19 mouse cellular contexts compared by ENCODE assay signal in the genomic region with DNA sequence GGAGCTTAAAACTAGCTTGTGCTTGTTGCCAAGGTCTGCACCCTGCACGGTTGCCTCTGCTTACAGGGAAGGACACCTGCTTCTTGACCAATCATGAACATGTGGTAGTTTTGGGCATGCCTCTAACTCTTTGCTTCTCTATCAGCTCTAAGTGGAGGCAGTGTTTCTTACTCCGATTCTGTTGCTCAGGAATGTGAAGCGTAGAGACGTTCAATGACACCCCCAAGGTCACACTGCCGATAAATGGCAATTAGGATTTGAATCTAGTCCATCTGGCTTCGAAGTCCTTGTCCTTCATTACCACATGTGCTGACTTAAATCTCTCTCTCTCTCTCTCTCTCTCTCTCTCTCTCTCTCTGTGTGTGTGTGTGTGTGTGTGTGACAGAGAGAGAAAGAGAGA. TPM values are rescaled to one million over a fixed set of nuclear protein-coding genes. Genes with fewer than 3 reads are reported as not detected.
A peak's percentile ranks its signal among the peaks of the same experiment; 100 is the strongest.
DNase-seq lines count a peak whose midpoint lies in the region; TF ChIP-seq lines count a peak whose summit lies in the region.
"Had no signal": no experiment of that assay in that cellular context is flagged by ENCODE, and none has a peak within 500 bp of the region (broad histone marks: within the 10 kb centered on the region; RNA-seq: fewer than 3 reads in every experiment).

No protein-coding gene starts in this region.

- H3K4me3 ChIP-seq in gastrocnemius, adult 2 months, result no peak overlapping the region; the same call in 1 of the 2 replicates
- no peak overlapping the region for H3K4me3 ChIP-seq in layer of hippocampus, adult 2 months
- H3K4me3 ChIP-seq: embryonic facial prominence, embryonic 12.5 days; erythroblast, embryonic 14.5 days; heart, embryonic 15.5 days; hindbrain, embryonic 12.5 days had no signal

- TF ChIP-seq CTCF in gastrocnemius, adult 2 months (IDR thresholded peaks at IDR 0.05), result no peak
- TF ChIP-seq CTCF in layer of hippocampus, adult 2 months (conservative IDR thresholded peaks at IDR 0.05), result no peak

- intact Hi-C loops in gastrocnemius, adult 2 months (cut with DNase I), result loop anchor here (5.0 kb wide), 1 partner anchor 58 kb away; no protein-coding TSS in a partner anchor

- peak overlapping the region; percentile 70; the same call in 1 of the 2 replicates for H3K27ac ChIP-seq in gastrocnemius, adult 2 months
- peak overlapping the region; percentile 83; the same call in 1 of the 2 replicates for H3K27ac ChIP-seq in layer of hippocampus, adult 2 months

- no peak for DNase-seq in gastrocnemius, adult 2 months
- no peak for DNase-seq in gastrocnemius, postnatal 4 days (ENCODE audit: low spot score in 2 of 2)
- no peak for DNase-seq in layer of hippocampus, adult 2 months (ENCODE audit: low spot score in 2 of 2)
- DNase-seq in layer of hippocampus, adult 18-20 months (ENCODE audit: low spot score in 2 of 2), result no peak
- DNase-seq in A20 (ENCODE audit: low read depth, low spot score) (peak; percentile 79), ES-CJ7 (ENCODE audit: low read depth, low spot score) (peak; percentile 34)
- no peak for DNase-seq in left cerebral cortex, adult 8-10 months (ENCODE audit: low spot score in 2 of 2)
- DNase-seq in frontal cortex, postnatal 25 days (ENCODE audit: low spot score in 2 of 2), result no peak
- DNase-seq: cerebellum, adult 9-11 months; gastrocnemius, postnatal 10 days; kidney, adult 11 months; kidney, postnatal 10 days; liver; lung, adult 18-20 months; lung, postnatal 36 days had no signal

RNA-seq across cellular contexts. Expression of a gene that starts 8.9 kb away (rescaled TPM):
- total RNA-seq in gastrocnemius, adult 2 months (2021), result 1 to 10 TPM; 3.1 to 4.1 TPM
- total RNA-seq in gastrocnemius, postnatal 4 days (2021), result 1 to 10 TPM; 8.3 to 9.1 TPM
- total RNA-seq in layer of hippocampus, adult 2 months (2021), result 100 to 1,000 TPM; 147 to 150 TPM
- 100 to 1,000 TPM; 141 to 144 TPM for total RNA-seq in layer of hippocampus, adult 18-20 months (2021)
- 100 to 1,000 TPM; 130 to 163 (median 146) TPM for total RNA-seq in left cerebral cortex, adult 8-10 months (2022)

RNA-seq across cellular contexts. Expression of a gene that starts 49.4 kb away (rescaled TPM):
- total RNA-seq in gastrocnemius, adult 2 months (2021), result 1 to 10 TPM; 4.2 to 4.8 TPM
- total RNA-seq in gastrocnemius, postnatal 4 days (2021), result 1 to 10 TPM; 7.3 to 9.0 TPM
- 10 to 100 TPM; 11.3 to 12.8 TPM for total RNA-seq in layer of hippocampus, adult 2 months (2021)
- 10 to 100 TPM; 10.3 to 12.7 TPM for total RNA-seq in layer of hippocampus, adult 18-20 months (2021)
- 10 to 100 TPM; 10.4 to 14.3 (median 12.4) TPM for total RNA-seq in left cerebral cortex, adult 8-10 months (2022)

Comparison
In these comparisons a context has a peak if more than half of its experiments do, and no peak if none do; other contexts are left out.
1. DNase-seq: peak in A20 (single experiment) and ES-CJ7 (single experiment); none in gastrocnemius, adult 2 months (single experiment), gastrocnemius, postnatal 4 days (0 of 2), layer of hippocampus, adult 2 months (0 of 2), layer of hippocampus, adult 18-20 months (0 of 2), left cerebral cortex, adult 8-10 months (0 of 2) and frontal cortex, postnatal 25 days (0 of 2).
2. RNA of a gene that starts 8.9 kb away (total RNA-seq): 130 to 163 TPM in left cerebral cortex, adult 8-10 months, 147 to 150 TPM in layer of hippocampus, adult 2 months and 141 to 144 TPM in layer of hippocampus, adult 18-20 months; 8.3 to 9.1 TPM in gastrocnemius, postnatal 4 days and 3.1 to 4.1 TPM in gastrocnemius, adult 2 months; every median in the first group is over 10 times any median in the second.